Mouse (Mus musculus) heart, embryonic 11.5 days (tissue): ENCODE results near the gene Plekha1. TPM values are rescaled to one million over a fixed set of nuclear protein-coding genes. Genes with fewer than 3 reads are reported as not detected.

Source experiments
- ATAC-seq: fragments of 200-750 bp; cut with Nextera tagmentation; replicated peaks from 2 replicates; pipeline ENCODE4 v1.8.0; 2017; ENCODE audit warnings: moderate library complexity; ENCODE audit not compliant: insufficient number of reproducible peaks, low FRiP score, low TSS enrichment
- H3K27ac ChIP-seq: fragments of 300-500 bp; sonication (generic); 2 replicates; pipeline ENCODE4 v1.5.1; 2014; ENCODE audit warnings: mild to moderate bottlenecking, low read depth, low read length
- H3K27me3 ChIP-seq: fragments of 300-500 bp; sonication (generic); 2 replicates; pipeline ENCODE4 v1.6.1; 2014; ENCODE audit warnings: mild to moderate bottlenecking, low read length, mixed read lengths; ENCODE audit not compliant: control insufficient read depth, insufficient read depth
- H3K36me3 ChIP-seq: fragments of 300-500 bp; sonication (generic); 2 replicates; pipeline ENCODE4 v1.6.1; 2014; ENCODE audit warnings: mild to moderate bottlenecking, low read length, moderate library complexity, mixed read lengths; ENCODE audit not compliant: control insufficient read depth, insufficient read depth
- H3K4me1 ChIP-seq: fragments of 300-500 bp; sonication (generic); 2 replicates; pipeline ENCODE4 v1.6.1; 2014; ENCODE audit warnings: low read length; ENCODE audit not compliant: control insufficient read depth, insufficient read depth
- H3K4me2 ChIP-seq: fragments of 300-500 bp; sonication (generic); 2 replicates; pipeline ENCODE4 v1.6.1; 2014; ENCODE audit warnings: mild to moderate bottlenecking, moderate library complexity
- H3K4me3 ChIP-seq: fragments of 300-500 bp; sonication (generic); 2 replicates; pipeline ENCODE4 v1.5.1; 2014; ENCODE audit warnings: low read depth, low read length
- H3K9ac ChIP-seq: fragments of 300-500 bp; sonication (generic); 2 replicates; pipeline ENCODE4 v1.6.1; 2014; ENCODE audit warnings: mild to moderate bottlenecking, low read depth, low read length, moderate library complexity
- H3K9me3 ChIP-seq: fragments of 300-500 bp; sonication (generic); replicated peaks from 2 replicates; pipeline ENCODE4 v1.6.1; 2016; ENCODE audit warnings: low read length; ENCODE audit not compliant: control insufficient read depth
- WGBS: fragments of 180-500 bp; shearing (Covaris S2); extraction: QIAGEN DNeasy Blood & Tissue Kit; methylation state at CpG from one replicate; pipeline ENCODE4 v1.1.7; 2014; ENCODE audit not compliant: insufficient replicate concordance; 5-methylcytosine and 5-hydroxymethylcytosine counted together
- polyA plus RNA-seq: library from polyadenylated mRNA; unstranded; fragments of >200 nt; fragmentation: Nextera tagmentation; extraction: Ambion mirVana; gene quantifications from 2 replicates; pipeline ENCODE4 v1.2.1, GENCODE M21; 2014

The Plekha1 gene
- polyA plus RNA-seq, 1 experiment from 2014 or later = 41.4 TPM

GRCm38 (mm10) chr7:130867256-130867655 lies 1.7 kb downstream of the Plekha1 start:
- WGBS = 33% methylated on average over 3 of the region's 3 CpGs
- Histone ChIP-seq H3K9me3 (no peaks in the 10 kb centered on the region), H3K27ac (no peak overlapping the region), H3K9ac (no peak overlapping the region), H3K4me2 (peak overlapping the region; percentile 54), H3K4me3 (peak overlapping the region; percentile 19), H3K27me3 (no peaks in the 10 kb centered on the region), H3K4me1 (peaks cover 6% of the 10 kb centered on the region; the same call in 1 of the 2 replicates), H3K36me3 (no peaks in the 10 kb centered on the region)
- ATAC-seq = no peak

GRCm38 (mm10) chr7:130884161-130884560 lies 18.6 kb downstream of the Plekha1 start:
- Histone ChIP-seq H3K9me3 (no peaks in the 10 kb centered on the region), H3K36me3 (no peaks in the 10 kb centered on the region; the same call in 1 of the 2 replicates), H3K4me3 (no peak overlapping the region), H3K9ac (no peak overlapping the region), H3K4me1 (peaks cover 12% of the 10 kb centered on the region), H3K27me3 (no peaks in the 10 kb centered on the region), H3K4me2 (no peak overlapping the region), H3K27ac (no peak overlapping the region)
- no peak for ATAC-seq
- 89% methylated on average over 2 of the region's 2 CpGs for WGBS

GRCm38 (mm10) chr7:130886246-130886645 lies 20.7 kb downstream of the Plekha1 start:
- Histone ChIP-seq H3K9me3 (no peaks in the 10 kb centered on the region), H3K27ac (no peak overlapping the region), H3K4me1 (peaks cover 15% of the 10 kb centered on the region), H3K4me2 (no peak overlapping the region), H3K36me3 (no peaks in the 10 kb centered on the region), H3K27me3 (no peaks in the 10 kb centered on the region), H3K4me3 (no peak overlapping the region), H3K9ac (no peak overlapping the region)
- ATAC-seq = no peak
- WGBS = 58% methylated on average over 3 of the region's 3 CpGs

GRCm38 (mm10) chr7:130887946-130888345 lies 22.4 kb downstream of the Plekha1 start:
- peaks cover 15% of the 10 kb centered on the region for H3K4me1 ChIP-seq
- no peak overlapping the region for H3K9ac ChIP-seq

GRCm38 (mm10) chr7:130890871-130891270 lies 25.3 kb downstream of the Plekha1 start:
- Histone ChIP-seq H3K27ac (no peak overlapping the region), H3K9ac (no peak overlapping the region), H3K36me3 (peaks cover 3% of the 10 kb centered on the region), H3K4me3 (no peak overlapping the region), H3K27me3 (no peaks in the 10 kb centered on the region), H3K4me2 (no peak overlapping the region), H3K4me1 (peaks cover 15% of the 10 kb centered on the region), H3K9me3 (no peaks in the 10 kb centered on the region)
- ATAC-seq = no peak
- 11% methylated on average over 2 of the region's 2 CpGs for WGBS

More at GRCm38 (mm10) chr7:130887946-130888345, 22.4 kb downstream of the Plekha1 start:
- H3K4me2 ChIP-seq = peak overlapping the region; percentile 46
- no peak for ATAC-seq
- H3K4me3 ChIP-seq = no peak overlapping the region
- no peaks in the 10 kb centered on the region for H3K27me3 ChIP-seq
- H3K36me3 ChIP-seq = no peaks in the 10 kb centered on the region; the same call in 1 of the 2 replicates
- H3K9me3 ChIP-seq = no peaks in the 10 kb centered on the region
- WGBS = 23% methylated on average over 3 of the region's 3 CpGs
- peak overlapping the region; percentile 84 for H3K27ac ChIP-seq

GRCm38 (mm10) chr7:130892973-130893372 lies 27.4 kb downstream of the Plekha1 start:
- ATAC-seq = no peak
- H3K27ac ChIP-seq = no peak overlapping the region

GRCm38 (mm10) chr7:130894931-130895617 lies 29.5 kb downstream of the Plekha1 start:
- H3K9ac ChIP-seq = no peak overlapping the region
- H3K27ac ChIP-seq = no peak overlapping the region
- peaks cover 9% of the 10 kb centered on the region for H3K36me3 ChIP-seq
- H3K4me2 ChIP-seq = no peak overlapping the region
- no peak overlapping the region for H3K4me3 ChIP-seq
- no peaks in the 10 kb centered on the region for H3K9me3 ChIP-seq
- WGBS = 89% methylated on average over 9 of the region's 9 CpGs
- ATAC-seq = no peak
- H3K27me3 ChIP-seq = no peaks in the 10 kb centered on the region
- 0 out of 2 replicates have a peak, but pooled peaks cover 2% of the 10 kb centered on the region for H3K4me1 ChIP-seq

More at GRCm38 (mm10) chr7:130892973-130893372, 27.4 kb downstream of the Plekha1 start:
- WGBS = 76% methylated on average over 6 of the region's 6 CpGs
- Histone ChIP-seq H3K4me2 (no peak overlapping the region), H3K4me1 (peaks cover 8% of the 10 kb centered on the region), H3K9me3 (no peaks in the 10 kb centered on the region), H3K36me3 (peaks cover 6% of the 10 kb centered on the region), H3K27me3 (no peaks in the 10 kb centered on the region), H3K9ac (no peak overlapping the region), H3K4me3 (no peak overlapping the region)

GRCm38 (mm10) chr7:130895618-130895945 lies 30.0 kb downstream of the Plekha1 start:
- Histone ChIP-seq H3K9me3 (no peaks in the 10 kb centered on the region), H3K4me3 (no peak overlapping the region), H3K27me3 (no peaks in the 10 kb centered on the region), H3K4me1 (no peaks in the 10 kb centered on the region), H3K9ac (no peak overlapping the region), H3K27ac (no peak overlapping the region), H3K4me2 (no peak overlapping the region), H3K36me3 (peaks cover 9% of the 10 kb centered on the region)
- whole genome bisulfite sequencing = 95% methylated on average over 2 of the region's 2 CpGs
- ATAC-seq = no peak

- no peaks in the 10 kb centered on the region for H3K9me3 ChIP-seq
- H3K9ac ChIP-seq = no peak overlapping the region
- no peak overlapping the region for H3K27ac ChIP-seq
- no peak overlapping the region for H3K4me3 ChIP-seq
- H3K27me3 ChIP-seq = no peaks in the 10 kb centered on the region
- no peak for ATAC-seq
- H3K36me3 ChIP-seq = peaks cover 9% of the 10 kb centered on the region
- no peaks in the 10 kb centered on the region for H3K4me1 ChIP-seq
- H3K4me2 ChIP-seq = no peak overlapping the region
- 76% methylated on average over 3 of the region's 3 CpGs for WGBS
These were observed 30.5 kb downstream of the Plekha1 start for GRCm38 (mm10) chr7:130896064-130896463.
